Mouse (Mus musculus): ENCODE results near the gene Slc2a6. TPM values are rescaled to one million over a fixed set of nuclear protein-coding genes. Genes with fewer than 3 reads are reported as not detected.

Slc2a6 gene
- polyA plus RNA-seq, 1 experiment from 2014 or later, result 0.97 TPM

DNA sequence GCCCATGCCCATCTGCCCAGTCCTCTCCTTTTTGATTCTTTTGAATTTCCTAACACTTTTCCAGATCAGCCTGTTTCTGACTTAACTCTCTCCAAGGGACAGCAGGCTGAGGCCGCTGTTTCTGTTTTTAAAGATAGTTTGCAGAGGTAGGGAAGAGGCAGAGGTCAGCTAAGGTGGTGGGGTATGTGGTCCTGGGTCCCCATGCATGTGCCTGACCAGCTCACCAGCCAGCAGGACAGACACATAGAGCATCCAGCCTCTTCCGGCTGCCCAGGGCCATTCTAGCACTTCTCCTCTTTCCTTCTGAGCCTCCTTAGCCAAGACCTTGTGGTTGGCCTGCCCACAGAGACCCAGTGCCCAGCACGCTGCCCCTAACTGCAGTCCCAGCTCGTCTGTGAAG, 30.5 kb upstream of the Slc2a6 start:
- 37% methylated on average over 4 of the region's 4 CpGs for WGBS
- peaks cover 13% of the 10 kb centered on the region for H3K4me1 ChIP-seq (replicated peaks)
- H3K27me3 ChIP-seq (replicated peaks), result no peaks in the 10 kb centered on the region
- H3K27ac ChIP-seq, result no peak overlapping the region
- H3K9ac ChIP-seq, result no peak overlapping the region
- no peaks in the 10 kb centered on the region for H3K36me3 ChIP-seq
- no peak for ATAC-seq
- H3K4me2 ChIP-seq (replicated peaks), result peak overlapping the region; percentile 36
- no peak overlapping the region for H3K4me3 ChIP-seq (replicated peaks)
- H3K9me3 ChIP-seq, result no peaks in the 10 kb centered on the region

DNA sequence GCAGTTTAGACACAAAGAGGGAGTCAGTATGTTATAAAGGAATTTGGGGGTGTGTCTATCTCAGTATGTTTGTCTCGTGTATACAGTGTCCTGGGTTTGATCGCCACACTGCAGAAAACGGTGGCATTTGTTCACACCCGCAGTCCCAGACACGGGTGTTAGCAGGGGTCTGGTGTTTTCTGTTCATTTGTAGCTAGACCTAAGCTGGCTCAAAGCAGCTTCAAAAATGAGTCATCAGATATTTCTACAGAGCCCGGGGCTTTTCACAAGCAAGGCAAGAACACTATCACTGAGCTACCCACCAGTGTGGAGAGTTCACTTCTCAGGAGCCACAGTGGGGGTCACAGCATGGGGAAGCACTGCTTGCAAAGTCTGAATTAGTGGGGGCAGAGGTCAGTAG, 21.6 kb upstream of the Slc2a6 start:
- 46% methylated on average over 6 of the region's 6 CpGs for WGBS
- no peak overlapping the region for H3K9ac ChIP-seq

DNA sequence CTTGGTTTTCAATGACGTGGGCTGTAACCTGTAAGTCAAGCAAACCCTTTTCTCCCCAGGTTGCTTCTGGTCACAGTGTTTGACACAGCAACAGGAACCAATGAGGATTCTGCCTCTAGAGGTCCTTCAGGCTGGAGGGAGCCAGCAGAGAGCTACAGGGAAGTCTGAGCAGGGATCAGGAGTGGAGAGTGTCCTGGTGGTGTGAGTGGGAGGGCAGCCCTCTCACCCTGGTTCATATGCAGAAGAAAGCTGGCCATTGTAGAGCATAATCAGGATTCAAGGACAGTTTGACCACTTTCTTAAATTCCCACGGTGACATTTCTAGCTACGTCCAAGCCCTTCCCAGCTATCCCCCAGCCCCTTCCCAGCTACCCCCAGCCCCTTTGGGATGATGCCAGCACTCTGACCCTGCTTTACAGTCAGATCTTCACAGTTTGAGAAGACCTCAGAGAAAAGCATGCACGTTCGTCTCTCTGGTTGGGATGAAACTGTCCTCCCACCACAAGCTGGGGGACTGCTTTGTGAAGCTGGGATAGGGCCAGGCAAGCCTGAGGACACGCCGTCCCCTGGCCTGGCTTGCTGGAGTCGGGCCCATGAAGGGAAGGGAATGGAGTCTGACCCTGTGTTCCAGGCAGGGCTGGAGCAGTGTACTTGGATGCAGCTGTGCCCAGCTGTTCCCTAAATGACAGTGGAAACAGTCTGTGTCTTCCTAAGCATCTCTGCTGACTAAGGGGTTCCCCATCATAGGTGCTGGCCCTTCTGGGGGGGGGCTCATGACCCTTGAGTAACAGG, 18.4 kb upstream of the Slc2a6 start:
- 0 out of 2 replicates have a peak overlapping the region, but pooled peaks have one; percentile 33 for H3K27ac ChIP-seq
- no peaks in the 10 kb centered on the region for H3K4me1 ChIP-seq (replicated peaks)
- H3K27me3 ChIP-seq (replicated peaks), result no peaks in the 10 kb centered on the region
- H3K4me3 ChIP-seq (replicated peaks), result no peak overlapping the region
- H3K4me2 ChIP-seq (replicated peaks), result no peak overlapping the region
- no peaks in the 10 kb centered on the region for H3K9me3 ChIP-seq
- WGBS, result 51% methylated on average over 8 of the region's 8 CpGs
- peak; percentile 75 for ATAC-seq
- no peak overlapping the region for H3K9ac ChIP-seq
- no peaks in the 10 kb centered on the region for H3K36me3 ChIP-seq

More for the DNA sequence above, 21.6 kb upstream of the Slc2a6 start:
- Histone ChIP-seq H3K27me3 (replicated peaks) (no peaks in the 10 kb centered on the region), H3K36me3 (no peaks in the 10 kb centered on the region), H3K4me1 (replicated peaks) (no peaks in the 10 kb centered on the region), H3K9me3 (no peaks in the 10 kb centered on the region), H3K4me3 (replicated peaks) (no peak overlapping the region), H3K4me2 (replicated peaks) (no peak overlapping the region), H3K27ac (no peak overlapping the region)
- ATAC-seq, result no peak

DNA sequence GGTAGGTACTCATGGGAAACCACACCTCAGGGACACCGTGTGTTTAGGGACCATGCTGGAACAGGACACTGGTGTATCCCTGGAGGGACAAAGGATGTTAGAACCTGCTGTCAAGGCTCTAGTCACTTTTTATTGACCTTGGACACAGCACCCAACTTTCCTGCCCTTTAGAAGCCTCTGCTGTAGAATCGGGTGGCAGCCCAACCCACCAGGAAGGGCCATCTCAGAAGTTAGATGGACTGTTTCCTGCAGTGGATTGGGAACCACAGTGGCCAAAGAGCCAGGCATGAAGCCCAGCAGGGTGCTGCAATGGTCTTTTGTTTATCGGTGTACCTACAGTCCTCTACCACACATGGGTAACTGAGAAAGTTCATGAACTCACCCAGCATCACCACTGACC, 16.8 kb upstream of the Slc2a6 start:
- Histone ChIP-seq H3K9ac (no peak overlapping the region), H3K9me3 (no peaks in the 10 kb centered on the region), H3K4me2 (replicated peaks) (no peak overlapping the region), H3K4me3 (replicated peaks) (no peak overlapping the region), H3K4me1 (replicated peaks) (no peaks in the 10 kb centered on the region), H3K36me3 (no peaks in the 10 kb centered on the region), H3K27ac (no peak overlapping the region), H3K27me3 (replicated peaks) (no peaks in the 10 kb centered on the region; the same call in 1 of the 2 replicates)
- WGBS, result 67% methylated on average over 3 of the region's 3 CpGs
- ATAC-seq, result no peak

DNA sequence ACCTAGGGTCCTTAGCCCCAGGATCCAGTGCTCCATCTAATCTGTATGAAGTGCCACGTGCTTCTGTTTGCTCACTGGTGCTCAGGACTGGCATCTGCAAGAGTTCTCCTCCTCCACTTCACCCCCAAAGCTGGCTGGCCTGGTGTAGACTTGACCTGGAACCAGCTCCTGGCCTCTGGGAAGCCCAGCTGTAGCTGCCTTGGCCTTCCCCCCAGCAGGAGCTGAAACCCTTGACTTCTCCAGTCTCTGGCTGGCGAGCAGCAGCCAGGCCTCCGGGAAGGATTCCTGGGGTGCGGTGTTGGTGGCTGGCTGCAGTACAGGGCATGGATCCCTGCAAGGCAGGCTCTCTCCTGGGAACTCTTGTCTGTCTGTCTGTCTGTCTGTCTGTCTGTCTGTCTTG, 16.4 kb upstream of the Slc2a6 start:
- no peak overlapping the region for H3K9ac ChIP-seq
- WGBS, result 81% methylated on average over 4 of the region's 4 CpGs

DNA sequence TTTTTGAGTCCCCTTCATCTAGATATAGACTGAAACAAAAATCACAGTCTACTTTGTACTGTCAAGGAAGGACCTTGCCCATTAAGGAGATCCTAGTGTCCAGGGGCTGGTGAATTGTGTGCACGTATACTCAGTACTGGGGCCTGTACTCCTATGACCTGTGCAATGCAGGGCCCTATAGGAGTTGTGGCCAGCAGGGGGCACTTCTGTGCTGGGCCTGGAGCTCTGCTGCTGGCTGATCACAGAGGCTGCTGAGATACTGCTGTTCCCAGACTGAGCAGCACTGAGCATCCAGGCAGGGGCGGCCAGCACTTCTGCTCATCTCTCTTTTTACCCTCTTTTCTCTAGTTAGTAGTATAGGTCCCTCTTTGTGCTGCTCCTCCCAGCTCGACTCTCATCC, 15.7 kb upstream of the Slc2a6 start:
- Histone ChIP-seq H3K4me2 (replicated peaks) (no peak overlapping the region), H3K27ac (no peak overlapping the region), H3K9me3 (no peaks in the 10 kb centered on the region), H3K4me1 (replicated peaks) (0 out of 2 replicates have a peak, but pooled peaks cover under 1% of the 10 kb centered on the region), H3K27me3 (replicated peaks) (no peaks in the 10 kb centered on the region; the same call in 1 of the 2 replicates), H3K4me3 (replicated peaks) (no peak overlapping the region), H3K36me3 (no peaks in the 10 kb centered on the region), H3K9ac (no peak overlapping the region)
- 19% methylated on average over 3 of the region's 3 CpGs for WGBS
- ATAC-seq, result peak; percentile 74

More for the DNA sequence above, 16.4 kb upstream of the Slc2a6 start:
- no peak for ATAC-seq
- Histone ChIP-seq H3K4me2 (replicated peaks) (no peak overlapping the region), H3K27me3 (replicated peaks) (no peaks in the 10 kb centered on the region; the same call in 1 of the 2 replicates), H3K9me3 (no peaks in the 10 kb centered on the region), H3K4me3 (replicated peaks) (no peak overlapping the region), H3K4me1 (replicated peaks) (no peaks in the 10 kb centered on the region), H3K27ac (no peak overlapping the region), H3K36me3 (no peaks in the 10 kb centered on the region)

DNA sequence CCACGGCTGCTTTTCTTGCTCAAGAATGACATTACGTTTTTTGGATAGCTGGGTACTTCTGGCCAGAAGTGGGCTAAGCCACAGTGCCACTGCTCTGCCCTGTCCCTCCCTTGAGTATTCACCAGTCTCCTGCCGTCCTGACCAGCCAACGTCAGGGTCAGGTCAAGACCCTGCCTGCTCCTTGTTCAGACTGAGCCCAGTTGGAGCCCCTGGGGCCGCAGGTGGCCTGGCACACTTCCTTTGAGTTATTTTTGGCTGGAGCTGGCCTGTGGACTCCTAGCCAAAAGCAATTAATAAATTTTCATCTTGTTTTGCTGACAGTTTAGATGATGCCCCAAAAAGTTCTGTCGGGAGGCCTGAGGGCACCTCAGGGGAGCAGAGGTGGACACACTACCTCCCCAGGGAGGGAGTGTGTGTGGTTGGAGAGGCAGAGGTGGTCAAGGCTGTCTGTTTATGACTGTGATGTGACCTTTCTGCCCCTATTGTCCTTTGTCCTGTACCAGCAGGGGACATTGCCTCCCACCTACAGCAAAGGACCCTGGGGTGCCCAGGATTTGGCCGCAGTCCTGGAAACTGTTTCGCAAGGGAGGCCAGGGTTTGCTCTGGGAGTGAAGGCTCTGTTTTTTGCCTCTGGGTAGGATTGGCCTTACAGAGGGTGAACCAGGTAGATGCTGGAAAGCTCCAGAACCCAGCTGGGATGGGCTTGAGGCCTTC, 14.5 kb upstream of the Slc2a6 start:
- 67% methylated on average over 8 of the region's 8 CpGs for WGBS
- Histone ChIP-seq H3K4me2 (replicated peaks) (no peak overlapping the region), H3K27ac (no peak overlapping the region), H3K9me3 (no peaks in the 10 kb centered on the region), H3K4me1 (replicated peaks) (0 out of 2 replicates have a peak, but pooled peaks cover 3% of the 10 kb centered on the region), H3K4me3 (replicated peaks) (no peak overlapping the region), H3K9ac (no peak overlapping the region), H3K36me3 (no peaks in the 10 kb centered on the region), H3K27me3 (replicated peaks) (no peaks in the 10 kb centered on the region; the same call in 1 of the 2 replicates)
- ATAC-seq, result no peak

DNA sequence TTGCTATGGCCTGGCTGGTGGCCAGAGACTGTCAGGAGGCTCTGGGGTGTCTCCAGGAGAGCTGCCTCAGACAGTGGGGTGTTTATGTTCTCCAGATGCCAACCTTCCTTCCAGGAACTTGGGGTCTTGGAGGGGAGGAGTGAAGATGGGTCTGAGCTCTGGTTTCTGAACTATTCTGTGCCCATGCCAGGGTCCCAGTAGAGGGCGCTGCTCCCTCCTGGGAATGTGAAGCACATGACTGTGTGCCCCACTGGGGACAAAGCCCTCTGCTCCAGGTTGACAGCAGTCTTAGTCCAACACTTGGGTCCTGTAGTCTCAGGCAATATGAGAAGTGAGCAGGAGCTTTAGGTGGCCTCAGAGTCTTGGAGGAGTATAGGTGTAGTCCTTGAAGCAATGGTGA, 11.5 kb upstream of the Slc2a6 start:
- H3K27ac ChIP-seq, result no peak overlapping the region
- H3K9me3 ChIP-seq, result no peaks in the 10 kb centered on the region
- no peak for ATAC-seq
- H3K9ac ChIP-seq, result no peak overlapping the region
- 0 out of 2 replicates have a peak, but pooled peaks cover 3% of the 10 kb centered on the region for H3K4me1 ChIP-seq (replicated peaks)
- H3K4me3 ChIP-seq (replicated peaks), result no peak overlapping the region
- no peaks in the 10 kb centered on the region; the same call in 1 of the 2 replicates for H3K27me3 ChIP-seq (replicated peaks)
- 17% methylated on average over 1 of the region's 1 CpGs for WGBS
- no peak overlapping the region for H3K4me2 ChIP-seq (replicated peaks)
- H3K36me3 ChIP-seq, result no peaks in the 10 kb centered on the region

DNA sequence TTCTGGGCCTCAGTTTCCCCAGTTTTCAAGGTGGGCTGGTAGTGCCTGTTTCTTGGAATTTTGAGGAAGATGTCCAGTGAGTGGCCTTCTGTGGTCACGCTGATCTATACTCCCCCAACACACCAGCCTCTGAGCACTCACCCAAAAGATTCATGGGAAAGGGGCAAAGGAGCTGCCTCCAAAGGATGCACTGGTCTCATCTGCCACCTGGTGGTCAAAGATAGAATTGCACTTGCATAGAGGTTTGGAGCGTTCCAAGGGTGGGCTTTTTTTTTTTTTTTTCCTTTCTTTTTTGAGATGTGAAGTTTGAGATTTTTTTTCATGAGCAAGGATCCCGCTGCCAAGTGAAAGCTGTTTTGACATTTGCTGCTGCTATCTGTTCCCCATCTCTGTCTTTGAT, 10.8 kb upstream of the Slc2a6 start:
- H3K4me2 ChIP-seq (replicated peaks), result no peak overlapping the region
- 0% methylated on average over 3 of the region's 3 CpGs for WGBS
- peak; percentile 30; the same call in 1 of the 2 replicates for ATAC-seq
- no peak overlapping the region for H3K9ac ChIP-seq
- H3K27ac ChIP-seq, result no peak overlapping the region
- no peak overlapping the region for H3K4me3 ChIP-seq (replicated peaks)
- 0 out of 2 replicates have a peak, but pooled peaks cover 3% of the 10 kb centered on the region for H3K4me1 ChIP-seq (replicated peaks)
- H3K9me3 ChIP-seq, result no peaks in the 10 kb centered on the region
- no peaks in the 10 kb centered on the region for H3K36me3 ChIP-seq
- no peaks in the 10 kb centered on the region; the same call in 1 of the 2 replicates for H3K27me3 ChIP-seq (replicated peaks)

DNA sequence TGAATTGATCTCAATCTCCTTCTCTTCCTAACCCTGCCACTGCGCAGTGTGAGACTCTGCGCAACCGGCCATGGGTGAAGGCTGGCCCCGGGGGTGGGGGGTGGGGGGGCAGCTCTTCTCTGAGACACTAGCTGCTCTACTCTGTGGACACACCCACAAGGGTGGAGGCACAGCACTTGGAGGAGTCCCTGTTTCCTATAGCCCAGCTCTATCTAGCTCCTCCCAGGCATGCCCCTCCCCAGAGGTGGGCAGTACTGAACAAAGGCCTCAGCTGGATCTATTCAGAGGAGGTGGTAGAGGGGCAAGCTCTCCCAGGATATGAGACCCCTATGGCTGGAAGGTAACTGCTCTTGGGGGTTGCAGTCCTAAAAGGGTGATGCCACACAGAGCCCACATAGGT, 9.2 kb upstream of the Slc2a6 start:
- no peaks in the 10 kb centered on the region for H3K9me3 ChIP-seq
- no peak overlapping the region for H3K4me3 ChIP-seq (replicated peaks)
- H3K4me2 ChIP-seq (replicated peaks), result no peak overlapping the region
- no peaks in the 10 kb centered on the region for H3K36me3 ChIP-seq
- H3K27ac ChIP-seq, result no peak overlapping the region
- no peak for ATAC-seq
- no peak overlapping the region for H3K9ac ChIP-seq
- no peaks in the 10 kb centered on the region; the same call in 1 of the 2 replicates for H3K27me3 ChIP-seq (replicated peaks)
- H3K4me1 ChIP-seq (replicated peaks), result 0 out of 2 replicates have a peak, but pooled peaks cover 3% of the 10 kb centered on the region
- WGBS, result 53% methylated on average over 4 of the region's 4 CpGs

DNA sequence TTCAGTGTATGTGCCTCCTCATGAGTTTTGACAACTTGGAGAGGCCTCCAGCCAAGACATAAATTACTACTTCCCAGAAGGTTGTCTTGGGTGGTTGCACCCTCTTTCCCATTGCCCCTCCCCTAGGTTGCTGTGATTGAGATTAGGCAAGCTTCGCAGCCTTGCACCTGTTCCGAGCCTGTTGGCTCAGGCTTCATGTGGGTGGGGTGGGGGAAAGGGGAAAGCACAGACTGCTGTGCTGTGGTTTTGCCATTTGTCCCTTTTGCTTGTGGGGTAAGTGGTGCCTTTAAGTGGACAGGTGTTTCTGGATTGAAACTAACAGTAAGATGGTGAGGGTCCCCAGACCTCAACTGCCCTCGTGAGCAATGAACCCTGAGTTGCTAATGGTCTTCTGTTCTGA, 8.2 kb upstream of the Slc2a6 start:
- Histone ChIP-seq H3K27me3 (replicated peaks) (no peaks in the 10 kb centered on the region; the same call in 1 of the 2 replicates), H3K27ac (no peak overlapping the region), H3K36me3 (no peaks in the 10 kb centered on the region), H3K4me2 (replicated peaks) (no peak overlapping the region), H3K9me3 (no peaks in the 10 kb centered on the region), H3K4me3 (replicated peaks) (no peak overlapping the region), H3K4me1 (replicated peaks) (0 out of 2 replicates have a peak, but pooled peaks cover 3% of the 10 kb centered on the region), H3K9ac (no peak overlapping the region)
- ATAC-seq, result no peak
- 77% methylated on average over 3 of the region's 3 CpGs for WGBS

DNA sequence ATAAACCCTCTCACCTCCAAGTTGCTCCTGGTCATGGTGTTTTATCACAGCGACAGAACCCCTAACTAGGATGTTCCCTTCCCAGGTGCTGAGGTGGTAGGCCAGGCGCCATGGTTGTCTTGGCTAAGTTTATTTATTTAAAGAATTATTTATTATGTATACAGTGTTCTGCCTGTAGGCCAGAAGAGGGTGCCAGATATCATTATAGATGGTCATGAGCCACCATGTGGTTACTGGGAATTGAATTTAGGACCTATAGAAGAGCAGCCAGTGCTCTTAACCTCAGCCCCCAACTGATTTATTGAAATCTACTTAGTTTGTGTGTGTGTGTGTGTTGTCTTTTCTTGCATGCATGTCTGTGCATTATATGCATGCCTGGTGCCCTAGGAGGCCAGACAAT, 4.6 kb upstream of the Slc2a6 start:
- 35% methylated on average over 2 of the region's 2 CpGs for WGBS

More for the DNA sequence above, 4.6 kb upstream of the Slc2a6 start:
- Histone ChIP-seq H3K4me3 (replicated peaks) (no peak overlapping the region), H3K27me3 (replicated peaks) (peaks cover 6% of the 10 kb centered on the region; the same call in 1 of the 2 replicates), H3K27ac (no peak overlapping the region), H3K36me3 (no peaks in the 10 kb centered on the region), H3K4me1 (replicated peaks) (peaks cover 5% of the 10 kb centered on the region), H3K4me2 (replicated peaks) (no peak overlapping the region), H3K9ac (no peak overlapping the region), H3K9me3 (no peaks in the 10 kb centered on the region)
- ATAC-seq, result no peak

Measured in intestine, embryonic 15.5 days (tissue).